Comparison of ENCODE assay signal across 8 mouse cellular contexts in the genomic region with DNA sequence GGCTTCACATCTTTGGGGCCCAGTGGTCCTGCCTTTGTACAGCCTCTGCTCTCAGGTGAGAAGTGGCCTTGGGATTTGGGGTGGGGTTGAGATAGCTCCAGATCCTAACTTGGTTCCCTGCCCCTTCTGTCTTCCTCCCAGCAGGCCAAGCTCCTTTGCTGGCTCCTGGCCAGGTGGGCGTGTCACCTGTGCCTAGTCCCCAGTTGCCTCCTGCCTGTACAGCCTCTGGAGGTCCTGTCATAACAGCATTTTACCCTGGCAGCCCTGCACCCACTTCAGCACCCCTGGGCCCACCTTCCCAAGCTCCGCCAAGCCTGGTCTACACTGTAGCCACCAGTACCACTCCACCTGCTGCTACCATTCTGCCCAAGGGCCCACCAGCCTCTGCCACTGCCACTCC. TPM values are rescaled to one million over a fixed set of nuclear protein-coding genes. Genes with fewer than 3 reads are reported as not detected.
DNase-seq lines count a peak whose midpoint lies in the region; ATAC-seq and TF ChIP-seq lines count a peak whose summit lies in the region.
"Had no signal": no experiment of that assay in that cellular context is flagged by ENCODE, and none has a peak within 500 bp of the region (broad histone marks: within the 10 kb centered on the region; RNA-seq: fewer than 3 reads in every experiment).

No protein-coding gene starts in this region.

- no peak for ATAC-seq in megakaryocyte-erythroid progenitor cell, adult 5-6 weeks (replicated peaks; ENCODE audit: low FRiP score, low TSS enrichment, poor library complexity, severe bottlenecking)

- no peak for TF ChIP-seq CTCF in brain, embryonic 14.5 days (IDR thresholded peaks at IDR 0.05; ENCODE audit: borderline replicate concordance, extremely low read depth, insufficient read depth, insufficient read length)

- no peak for TF ChIP-seq POLR2A in brain, embryonic 14.5 days (IDR thresholded peaks at IDR 0.05; ENCODE audit: borderline replicate concordance, extremely low read depth, insufficient read depth, insufficient read length, poor library complexity, severe bottlenecking)

- intact Hi-C loops in left cerebral cortex, postnatal 4 days (cut with DNase I) = no loop called here
- intact Hi-C loops in left cerebral cortex, postnatal 14 days (cut with DNase I) = no loop called here

- peak; percentile 64 for DNase-seq in left cerebral cortex, postnatal 4 days
- DNase-seq in left cerebral cortex, postnatal 14 days (ENCODE audit: low spot score in 2 of 2) = no peak
- DNase-seq in NIH3T3 (ENCODE audit: low read depth) = peak; percentile 69
- peak; percentile 56 for DNase-seq in brain, embryonic 14.5 days (ENCODE audit: low read depth)
- peak; percentile 67 for DNase-seq in kidney, adult 9 months
- no peak for DNase-seq in B cell, adult 2 months

RNA-seq across cellular contexts. Expression of a gene that starts 6.9 kb away (rescaled TPM):
- 100 to 1,000 TPM; 234 to 250 TPM for total RNA-seq in left cerebral cortex, postnatal 4 days (2021)
- 10 to 100 TPM; 25.2 to 32.2 TPM for total RNA-seq in left cerebral cortex, postnatal 14 days (2021)
- 640 and 871 TPM in 2 replicates for polyA plus RNA-seq in brain, embryonic 14.5 days (2012; rRNA removed)
- total RNA-seq in megakaryocyte-erythroid progenitor cell, adult 5-6 weeks (2014; fragmentation: Nextera tagmentation) = 22.0 and 23.2 TPM in 2 replicates
- 12.8 and 26.3 TPM in 2 replicates for total RNA-seq in megakaryocyte-erythroid progenitor cell, adult 5-6 weeks (2017)

RNA-seq across cellular contexts. Expression of a gene that starts 10.3 kb away (rescaled TPM):
- under 1 TPM; 0.52 to 0.87 TPM for total RNA-seq in left cerebral cortex, postnatal 4 days (2021)
- total RNA-seq in left cerebral cortex, postnatal 14 days (2021) = under 1 TPM in 1 of 2 experiments, not detected in 1; 0.29 TPM
- 2.8 and 2.9 TPM in 2 replicates for polyA plus RNA-seq in brain, embryonic 14.5 days (2012; rRNA removed)
- not detected in 2 replicates for total RNA-seq in megakaryocyte-erythroid progenitor cell, adult 5-6 weeks (2014; fragmentation: Nextera tagmentation)
- total RNA-seq in megakaryocyte-erythroid progenitor cell, adult 5-6 weeks (2017) = not detected in 2 replicates
- total RNA-seq: neutrophil, adult 5-6 weeks had no signal

RNA-seq across cellular contexts. Expression of a gene that starts 15.0 kb away (rescaled TPM):
- 100 to 1,000 TPM in 1 of 2 experiments, 10 to 100 TPM in 1; 99.6 to 104 TPM for total RNA-seq in left cerebral cortex, postnatal 4 days (2021)
- total RNA-seq in left cerebral cortex, postnatal 14 days (2021) = 10 to 100 TPM; 70.9 to 76.8 TPM
- 163 and 167 TPM in 2 replicates for polyA plus RNA-seq in brain, embryonic 14.5 days (2012; rRNA removed)
- not detected in 2 replicates for total RNA-seq in megakaryocyte-erythroid progenitor cell, adult 5-6 weeks (2014; fragmentation: Nextera tagmentation)
- total RNA-seq in megakaryocyte-erythroid progenitor cell, adult 5-6 weeks (2017) = not detected in 2 replicates
- total RNA-seq: neutrophil, adult 5-6 weeks had no signal

RNA-seq across cellular contexts. Expression of a gene that starts 23.4 kb away (rescaled TPM):
- total RNA-seq in left cerebral cortex, postnatal 4 days (2021) = 100 to 1,000 TPM; 324 to 333 TPM
- 100 to 1,000 TPM; 246 to 255 TPM for total RNA-seq in left cerebral cortex, postnatal 14 days (2021)
- 107 and 149 TPM in 2 replicates for polyA plus RNA-seq in brain, embryonic 14.5 days (2012; rRNA removed)
- total RNA-seq in megakaryocyte-erythroid progenitor cell, adult 5-6 weeks (2014; fragmentation: Nextera tagmentation) = 125 and 134 TPM in 2 replicates
- total RNA-seq in megakaryocyte-erythroid progenitor cell, adult 5-6 weeks (2017) = 20.5 and 40.0 TPM in 2 replicates

RNA-seq across cellular contexts. Expression of a gene that starts 26.1 kb away (rescaled TPM):
- total RNA-seq in left cerebral cortex, postnatal 4 days (2021) = 10 to 100 TPM; 81.0 to 89.9 TPM
- 10 to 100 TPM; 97.4 to 97.8 TPM for total RNA-seq in left cerebral cortex, postnatal 14 days (2021)
- 53.0 and 60.7 TPM in 2 replicates for polyA plus RNA-seq in brain, embryonic 14.5 days (2012; rRNA removed)
- total RNA-seq in megakaryocyte-erythroid progenitor cell, adult 5-6 weeks (2014; fragmentation: Nextera tagmentation) = 2.5 and 2.6 TPM in 2 replicates
- 2.4 and 2.7 TPM in 2 replicates for total RNA-seq in megakaryocyte-erythroid progenitor cell, adult 5-6 weeks (2017)

Comparison
In these comparisons a context has a peak if more than half of its experiments do, and no peak if none do; other contexts are left out.
1. DNase-seq: peak in left cerebral cortex, postnatal 4 days (single experiment), NIH3T3 (single experiment), brain, embryonic 14.5 days (single experiment) and kidney, adult 9 months (single experiment); none in left cerebral cortex, postnatal 14 days (0 of 2) and B cell, adult 2 months (0 of 2).
2. RNA of a gene that starts 6.9 kb away (total RNA-seq): 234 to 250 TPM in left cerebral cortex, postnatal 4 days; 25.2 to 32.2 TPM in left cerebral cortex, postnatal 14 days and 12.8 to 26.3 TPM in megakaryocyte-erythroid progenitor cell, adult 5-6 weeks; every median in the first group is over 4 times any median in the second.
3. RNA of a gene that starts 15.0 kb away (total RNA-seq): 99.6 to 104 TPM in left cerebral cortex, postnatal 4 days and 70.9 to 76.8 TPM in left cerebral cortex, postnatal 14 days; not detected in megakaryocyte-erythroid progenitor cell, adult 5-6 weeks; every median in the first group is over 10 times any median in the second.